Mouse (Mus musculus): ENCODE results near the gene Camkv.

- TF ChIP-seq MAX (IDR thresholded peaks at IDR 0.05; ENCODE audit: low read depth), result no peak
- TF ChIP-seq POLR2A (IDR thresholded peaks at IDR 0.05; ENCODE audit: insufficient read length, low read depth), result no peak
- no peak for TF ChIP-seq CEBPB (IDR thresholded peaks at IDR 0.05; ENCODE audit: insufficient read depth, poor library complexity, severe bottlenecking)
- TF ChIP-seq USF1 (IDR thresholded peaks at IDR 0.05; ENCODE audit: low read depth), result no peak
- no peak for TF ChIP-seq MYOG (IDR thresholded peaks at IDR 0.05; ENCODE audit: control insufficient read depth in 1 of 3, insufficient read depth in 1 of 3, insufficient read length in 2 of 3, low read depth in 2 of 3)
- no peak for TF ChIP-seq REST (IDR thresholded peaks at IDR 0.05; ENCODE audit: insufficient read depth, insufficient read length)
- no peak for TF ChIP-seq SRF (IDR thresholded peaks at IDR 0.05; ENCODE audit: control insufficient read depth, insufficient read length, low read depth)
- TF ChIP-seq TCF3 (IDR thresholded peaks at IDR 0.05; ENCODE audit: insufficient read length, low read depth), result no peak
- TF ChIP-seq POLR2AphosphoS2 (IDR thresholded peaks at IDR 0.05; ENCODE audit: insufficient read length, low read depth), result no peak
- TF ChIP-seq TCF12 (IDR thresholded peaks at IDR 0.05; ENCODE audit: insufficient read depth, poor library complexity, severe bottlenecking), result no peak
- TF ChIP-seq E2F4 (IDR thresholded peaks at IDR 0.05; ENCODE audit: insufficient read depth), result no peak
- TF ChIP-seq MYOD1 (IDR thresholded peaks at IDR 0.05; ENCODE audit: control insufficient read depth in 1 of 3, insufficient read length in 2 of 3, low read depth in 2 of 3), result no peak
These were observed 1.4 kb downstream of the Camkv start for GRCm38 (mm10) chr9:107936831-107937230.

Data from myocyte (in vitro differentiated cells).